Mouse (Mus musculus): ENCODE results near the gene Iqcf3. TPM values are rescaled to one million over a fixed set of nuclear protein-coding genes. Genes with fewer than 3 reads are reported as not detected.
"Not testable (repeated sequence)": the region's sequence is repeated elsewhere in the genome, so short reads cannot be mapped to it uniquely, and the experiment has no call there.

Iqcf3 gene
- total RNA-seq (2021) (not detected), polyA plus RNA-seq (2012; rRNA removed) (not detected in 2 replicates)
- long read RNA-seq: 0 reads

DNA sequence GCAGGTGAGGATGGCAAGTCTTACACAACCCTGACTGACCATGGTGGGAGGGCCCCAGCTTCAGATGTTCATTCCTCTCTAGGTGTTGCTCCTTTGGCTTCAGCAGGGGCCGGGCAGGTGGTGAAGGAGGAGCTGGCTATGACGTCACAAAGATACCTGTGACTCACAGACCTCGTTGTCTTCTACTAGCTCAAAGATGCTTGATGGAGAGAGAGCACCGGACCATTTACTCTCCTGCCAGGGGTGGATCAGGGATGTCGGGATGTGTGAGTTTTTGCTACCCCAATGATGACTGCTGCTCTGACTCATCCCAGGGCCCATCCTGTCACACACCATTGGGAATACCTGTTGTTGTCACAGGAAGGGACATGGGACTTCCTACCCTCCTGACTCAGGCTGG lies at the start of gene Iqcf3:
TSS of gene Iqcf3 (minus strand) at position 101 of the 400 bp plus-strand sequence.
- DNase-seq: no peak

GRCm38 (mm10) chr9:106610727-106611126 lies 49.3 kb upstream of the Iqcf3 start:
- no peak for DNase-seq

GRCm38 (mm10) chr9:106600546-106600945 lies 39.1 kb upstream of the Iqcf3 start:
- DNase-seq: peak; percentile 33

GRCm38 (mm10) chr9:106598466-106598865 lies 37.0 kb upstream of the Iqcf3 start:
- peak; percentile 37 for DNase-seq

GRCm38 (mm10) chr9:106595836-106596235 lies 34.4 kb upstream of the Iqcf3 start:
- no peak for DNase-seq

DNA sequence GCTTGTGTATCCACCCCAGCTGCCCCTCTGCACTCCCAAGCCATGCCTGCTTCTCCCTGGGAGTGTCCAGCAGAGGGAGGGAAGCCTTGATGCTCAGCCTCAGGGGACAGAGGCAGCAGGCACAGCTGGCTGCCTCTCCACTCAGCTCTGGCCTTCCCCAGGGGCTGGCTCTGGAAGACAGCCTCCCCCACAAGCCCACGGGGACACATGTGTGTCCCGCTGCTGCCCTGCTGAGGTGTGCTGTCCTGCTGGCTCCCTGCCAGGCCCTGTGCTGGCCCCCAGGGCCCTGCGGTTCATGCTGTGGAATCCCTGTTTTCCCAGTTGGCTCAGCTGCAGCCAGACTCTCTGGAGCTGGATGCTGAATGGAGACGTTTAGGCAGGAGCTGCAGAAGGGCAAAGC lies 34.0 kb upstream of the Iqcf3 start:
- DNase-seq: not testable (repeated sequence)

- DNase-seq: no peak
These were observed 30.7 kb upstream of the Iqcf3 start for GRCm38 (mm10) chr9:106592158-106592557.

DNA sequence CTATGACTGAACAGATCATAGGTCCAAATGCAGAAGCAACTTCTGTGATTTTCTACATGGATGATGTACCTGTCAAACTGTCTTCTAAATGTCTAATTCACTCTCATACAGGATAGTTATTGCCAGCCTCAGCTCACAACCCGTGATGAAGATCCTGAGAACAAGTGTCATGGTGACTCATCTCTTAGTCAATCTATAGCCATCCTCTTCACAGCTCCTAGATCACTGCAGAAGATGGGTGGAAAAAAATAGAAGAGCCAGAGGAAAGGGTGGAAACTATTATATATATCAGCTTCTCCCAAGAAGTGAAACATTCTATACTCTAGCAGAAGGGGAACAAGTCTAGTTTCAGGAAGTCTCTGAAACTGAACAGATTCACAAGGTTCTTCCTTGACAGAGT lies 21.1 kb upstream of the Iqcf3 start:
- no peak for DNase-seq

GRCm38 (mm10) chr9:106580016-106580415 lies 18.6 kb upstream of the Iqcf3 start:
- no peak for DNase-seq

- no peak for DNase-seq
These were observed 14.7 kb upstream of the Iqcf3 start for GRCm38 (mm10) chr9:106576112-106576511.

DNA sequence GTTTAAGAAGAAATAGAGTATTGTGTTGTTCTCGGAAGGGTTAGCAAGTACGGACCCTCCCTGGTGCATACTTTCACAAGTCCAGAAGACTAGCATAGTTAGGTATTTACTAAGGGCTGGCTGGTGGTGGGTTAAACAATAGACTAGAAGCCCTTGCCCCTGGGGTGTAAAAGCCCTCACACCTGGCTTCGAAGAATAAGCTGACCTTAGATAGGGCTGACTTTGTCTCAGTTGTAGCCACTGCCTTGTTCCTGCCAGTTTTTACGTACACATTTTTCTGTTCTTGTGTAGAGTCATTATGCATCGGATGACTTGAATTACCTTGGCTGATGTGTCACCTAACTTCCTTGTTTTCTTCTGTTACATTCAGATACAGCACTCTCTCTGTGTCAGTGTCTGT lies 11.9 kb upstream of the Iqcf3 start:
- no peak for DNase-seq

- DNase-seq: no peak
These were observed 10.8 kb upstream of the Iqcf3 start for GRCm38 (mm10) chr9:106572186-106572585.

GRCm38 (mm10) chr9:106570896-106571295 lies 9.5 kb upstream of the Iqcf3 start, which contains the start of gene Iqcf4:
Iqcf4 (minus strand) TSS chr9:106570996.
- DNase-seq: no peak

GRCm38 (mm10) chr9:106566437-106566836 lies 5.0 kb upstream of the Iqcf3 start:
- peak; percentile 2 for DNase-seq

- DNase-seq: no peak
These were observed 2.6 kb upstream of the Iqcf3 start for GRCm38 (mm10) chr9:106564025-106564424.

DNA sequence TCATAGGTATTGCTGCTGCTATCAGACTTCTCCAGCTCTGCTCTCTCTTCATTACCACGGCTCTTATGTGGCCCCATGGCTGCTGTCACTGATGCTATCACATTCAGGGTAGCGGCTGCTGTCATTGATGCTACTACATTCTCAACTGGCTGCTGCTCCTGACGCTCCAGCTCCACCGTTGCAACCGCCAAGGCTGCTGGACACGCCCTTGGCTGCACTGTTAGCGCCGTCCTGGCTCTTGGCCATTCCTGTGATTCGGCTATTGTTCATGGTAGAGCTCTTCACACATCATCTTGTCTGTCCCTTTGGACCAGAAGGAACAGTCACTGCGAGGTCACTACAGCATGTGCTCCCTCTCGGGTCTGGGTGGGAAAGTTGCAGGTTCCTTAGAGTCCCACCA lies 860 bp upstream of the Iqcf3 start:
- no peak for DNase-seq

- DNase-seq: no peak
These were observed 26.5 kb downstream of the Iqcf3 start for GRCm38 (mm10) chr9:106534975-106535374.

- DNase-seq: no peak
These were observed 27.1 kb downstream of the Iqcf3 start for GRCm38 (mm10) chr9:106534296-106534695.

- peak; percentile 4 for DNase-seq
These were observed 29.6 kb downstream of the Iqcf3 start for GRCm38 (mm10) chr9:106531833-106532232.

DNA sequence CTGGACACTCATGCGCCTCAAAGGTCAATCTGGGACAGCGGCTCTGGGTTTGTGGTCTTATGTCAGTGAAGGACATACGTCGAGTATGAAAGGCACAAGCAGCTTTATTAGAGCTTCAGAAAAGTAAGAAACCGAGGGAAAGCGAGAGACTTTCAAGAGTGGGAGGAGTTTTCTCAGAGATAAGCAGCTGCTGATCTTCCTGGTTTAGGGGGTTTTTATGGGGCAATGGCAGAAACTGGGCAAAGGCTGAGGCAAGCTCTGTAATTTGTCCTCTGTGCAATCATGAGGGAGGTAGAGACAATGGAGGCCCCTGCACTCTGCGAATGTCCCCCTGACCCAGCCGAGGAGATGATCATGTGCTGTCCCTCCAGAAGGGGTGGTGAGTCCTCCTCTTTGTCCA lies 41.5 kb downstream of the Iqcf3 start:
- no peak for DNase-seq

DNA sequence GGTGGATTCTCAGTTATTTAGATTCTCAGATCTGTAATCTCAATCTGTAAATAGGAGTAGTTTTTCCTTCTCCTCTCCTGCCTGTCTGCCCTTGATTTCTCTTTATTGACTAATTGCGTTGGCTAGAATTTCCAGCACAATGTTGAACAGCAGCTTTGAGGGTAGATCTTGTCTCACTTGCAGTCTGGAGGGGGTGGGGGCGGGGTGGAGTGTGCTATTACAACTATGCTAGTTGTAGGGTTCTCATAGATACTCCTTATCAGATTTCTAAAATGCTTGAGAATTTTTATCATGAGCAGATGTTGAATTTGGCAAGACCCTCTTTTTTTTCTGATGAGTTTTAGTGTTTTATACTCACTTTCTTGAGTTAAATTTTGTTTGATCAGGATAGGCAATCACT lies 42.0 kb downstream of the Iqcf3 start:
- no peak for DNase-seq

DNA sequence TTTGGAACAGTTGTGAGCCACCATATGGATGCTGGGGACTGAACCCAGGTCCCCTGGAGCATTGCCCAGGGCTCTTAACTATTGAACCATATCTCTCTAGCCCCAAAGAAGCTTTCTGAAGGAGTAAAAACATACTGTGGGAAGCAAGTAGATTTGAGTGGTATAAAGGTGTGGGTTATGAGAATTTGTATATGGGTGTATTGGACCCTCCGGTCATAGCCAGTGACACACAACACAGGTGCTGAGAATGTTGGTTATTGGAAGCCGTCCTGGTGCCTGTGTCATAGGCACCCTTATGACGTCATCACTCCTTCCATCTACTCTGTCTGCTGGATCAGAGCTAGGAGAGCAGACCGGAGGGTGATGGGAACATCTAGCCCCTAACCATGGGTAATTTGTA lies 47.2 kb downstream of the Iqcf3 start, which contains the start of gene Iqcf5:
TSS of gene Iqcf5 (plus strand) at position 301 of the 400 bp plus-strand sequence.
- DNase-seq: no peak

GRCm38 (mm10) chr9:106513566-106513965 lies 47.9 kb downstream of the Iqcf3 start:
- no peak for DNase-seq

GRCm38 (mm10) chr9:106512729-106513450 lies 48.5 kb downstream of the Iqcf3 start:
- DNase-seq: no peak

Measured in adrenal gland, adult 2 months (tissue).